Mouse (Mus musculus) left cerebral cortex, adult 8-10 months (tissue): ENCODE results near the gene Plac1. TPM values are rescaled to one million over a fixed set of nuclear protein-coding genes. Genes with fewer than 3 reads are reported as not detected.
"Not testable (repeated sequence)": the region's sequence is repeated elsewhere in the genome, so short reads cannot be mapped to it uniquely, and the experiment has no call there.

Experiments
- DNase-seq, 2 experiments: peaks; one replicate each; pipeline ENCODE4 v3.0.0; 2022; ENCODE audit warnings: low spot score in 2 of 2
- microRNA-seq, 2 experiments: library from miRNA; unstranded; fragments of <30 nt; microRNA quantifications; one replicate each; pipeline ENCODE4 v1.2.0; 2022
- total RNA-seq, 4 experiments: library from RNA; stranded (reverse); gene quantifications; 2 replicates each; pipeline ENCODE4 v1.2.4; 2022

Plac1 gene
- total RNA-seq, 4 experiments from 2014 or later, result not detected

GRCm38 (mm10) chrX:53049196-53049595 lies 190.7 kb downstream of the Plac1 start:
- DNase-seq, result no peak

- no peak for DNase-seq
Measured at GRCm38 (mm10) chrX:53046911-53047310, 193.0 kb downstream of the Plac1 start.

- DNase-seq, result no peak
Measured at GRCm38 (mm10) chrX:53046033-53046432, 193.9 kb downstream of the Plac1 start.

GRCm38 (mm10) chrX:53045187-53045903 lies 194.6 kb downstream of the Plac1 start:
- DNase-seq, result no peak

GRCm38 (mm10) chrX:53041006-53041405 lies 198.9 kb downstream of the Plac1 start:
- DNase-seq, result no peak

- no peak for DNase-seq
Measured at GRCm38 (mm10) chrX:53040138-53040537, 199.8 kb downstream of the Plac1 start.

GRCm38 (mm10) chrX:53039651-53040050 lies 200.3 kb downstream of the Plac1 start:
- DNase-seq, result no peak

GRCm38 (mm10) chrX:53038194-53038593 lies 201.7 kb downstream of the Plac1 start:
- no peak for DNase-seq

GRCm38 (mm10) chrX:53029559-53029958 lies 210.4 kb downstream of the Plac1 start:
- no peak for DNase-seq

- DNase-seq, result no peak
Measured at GRCm38 (mm10) chrX:53025471-53026223, 214.3 kb downstream of the Plac1 start.

GRCm38 (mm10) chrX:53024268-53024667 lies 215.6 kb downstream of the Plac1 start:
- DNase-seq, result not testable (repeated sequence)

- DNase-seq, result no peak
Measured at GRCm38 (mm10) chrX:53023021-53023420, 216.9 kb downstream of the Plac1 start.

Small RNA genes lying within 50 kb of the gene (microRNA-seq; reads per million reads assigned to microRNA genes)
- 603 to 761 reads per million in 2 experiments for gene Mir322
- 132 to 152 reads per million in 2 experiments for gene Mir351
- gene Mir450-1, result 0 to 0.66 reads per million in 2 experiments
- gene Mir450-2, result 0.21 to 0.22 reads per million in 2 experiments
- gene Mir450b, result 1.3 to 2.9 reads per million in 2 experiments
- 7.4 to 12.4 reads per million in 2 experiments for gene Mir503
- gene Mir542, result 15.4 to 19.4 reads per million in 2 experiments

Other genes starting within 250 kb of the Plac1 start
- gene Fam122b, start 29.7 kb upstream of the Plac1 start, total RNA-seq, result 1 to 10 TPM; 4.5 to 7.5 (median 5.5) TPM
- gene Fam122c, start 33.3 kb upstream of the Plac1 start, total RNA-seq, result not detected
- 10 to 100 TPM; 13.8 to 16.8 (median 14.2) TPM for gene Mospd1, start 130.4 kb upstream of the Plac1 start, total RNA-seq
- not detected for gene Etd, start 194.8 kb upstream of the Plac1 start, total RNA-seq